Comparison of ENCODE assay signal across 24 mouse cellular contexts in the genomic region with DNA sequence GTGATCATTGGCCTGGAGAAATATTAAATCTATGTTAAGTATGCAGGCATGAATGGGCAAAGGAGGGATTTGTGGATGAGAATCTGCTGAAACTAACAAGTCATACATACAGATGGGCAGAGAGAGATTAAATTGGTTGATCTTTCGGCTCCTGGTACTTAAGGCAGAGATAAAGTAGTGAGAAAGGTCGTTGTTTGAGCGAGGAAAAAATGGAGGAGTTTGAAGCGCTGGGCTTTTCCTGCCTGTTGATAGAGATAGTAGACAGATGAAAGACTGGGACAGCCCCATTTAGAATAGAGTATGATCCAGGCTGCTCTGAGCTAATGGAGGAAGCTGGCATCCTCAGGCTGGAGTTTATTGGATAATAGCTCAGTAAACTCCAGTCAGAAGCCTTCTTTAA.
DNase-seq lines count a peak whose midpoint lies in the region; ATAC-seq and TF ChIP-seq lines count a peak whose summit lies in the region.
"Had no signal": no experiment of that assay in that cellular context is flagged by ENCODE, and none has a peak within 500 bp of the region (broad histone marks: within the 10 kb centered on the region; RNA-seq: fewer than 3 reads in every experiment).

No protein-coding gene starts in this region.

- H3K4me2 ChIP-seq in heart, embryonic 11.5 days: no peak overlapping the region
- H3K4me2 ChIP-seq in heart, postnatal 0 days (ENCODE audit: low read depth, low read length): no peak overlapping the region
- no peak overlapping the region for H3K4me2 ChIP-seq in liver, embryonic 16.5 days (ENCODE audit: low read depth, low read length)
- H3K4me2 ChIP-seq: embryonic facial prominence, embryonic 15.5 days; hindbrain, embryonic 13.5 days; kidney, embryonic 15.5 days; limb, embryonic 15.5 days had no signal

- no peak for TF ChIP-seq CTCF in heart, adult 2 months (IDR thresholded peaks at IDR 0.05)
- TF ChIP-seq CTCF in heart, postnatal 0 days (IDR thresholded peaks at IDR 0.05; ENCODE audit: low read depth): no peak

- intact Hi-C loops in heart, adult 2 months (cut with DNase I): no loop called here

- no peak overlapping the region for H3K4me3 ChIP-seq in heart, embryonic 11.5 days (ENCODE audit: low read depth, low read length)
- no peak overlapping the region for H3K4me3 ChIP-seq in heart, adult 2 months
- no peak overlapping the region for H3K4me3 ChIP-seq in heart, postnatal 0 days (ENCODE audit: low read depth, low read length)
- H3K4me3 ChIP-seq in liver, embryonic 16.5 days (ENCODE audit: low read depth, low read length): no peak overlapping the region
- H3K4me3 ChIP-seq: embryonic facial prominence, embryonic 15.5 days; hindbrain, embryonic 13.5 days; kidney, embryonic 15.5 days; limb, embryonic 15.5 days; megakaryocyte, embryonic 14.5 days had no signal

- H3K36me3 ChIP-seq in heart, embryonic 11.5 days (ENCODE audit: control insufficient read depth, insufficient read depth, low read length): peaks cover 6% of the 10 kb centered on the region; the same call in 1 of the 2 replicates
- no peaks in the 10 kb centered on the region; the same call in 1 of the 2 replicates for H3K36me3 ChIP-seq in heart, adult 2 months (ENCODE audit: control insufficient read depth, insufficient read depth, low read length)
- peaks cover 5% of the 10 kb centered on the region; the same call in 1 of the 2 replicates for H3K36me3 ChIP-seq in heart, postnatal 0 days (replicated peaks; ENCODE audit: control insufficient read depth, insufficient read depth, low read length)
- no peaks in the 10 kb centered on the region for H3K36me3 ChIP-seq in liver, embryonic 16.5 days (ENCODE audit: control insufficient read depth, insufficient read depth)

- no peaks in the 10 kb centered on the region; the same call in 1 of the 2 replicates for H3K79me2 ChIP-seq in heart, adult 2 months (replicated peaks; ENCODE audit: control insufficient read depth, insufficient read depth, low read length)

- peak overlapping the region; percentile 51; the same call in 1 of the 2 replicates for H3K27ac ChIP-seq in heart, embryonic 11.5 days (ENCODE audit: low read depth, low read length)
- H3K27ac ChIP-seq in heart, adult 2 months: no peak overlapping the region
- peak overlapping the region; percentile 39; the same call in 1 of the 2 replicates for H3K27ac ChIP-seq in heart, postnatal 0 days (ENCODE audit: low read depth)
- H3K27ac ChIP-seq in liver, embryonic 16.5 days (ENCODE audit: low read length): no peak overlapping the region
- H3K27ac ChIP-seq: embryonic facial prominence, embryonic 15.5 days; hindbrain, embryonic 13.5 days; kidney, embryonic 15.5 days; stomach, postnatal 0 days had no signal

- ATAC-seq in heart, embryonic 11.5 days (replicated peaks; ENCODE audit: insufficient number of reproducible peaks, low FRiP score, low TSS enrichment): no peak
- ATAC-seq in heart, postnatal 0 days (ENCODE audit: insufficient read depth, low read depth): no peak
- ATAC-seq in liver, embryonic 16.5 days (ENCODE audit: low read depth): peak; percentile 50
- ATAC-seq: forebrain, embryonic 16.5 days had no signal

- H3K4me1 ChIP-seq in heart, embryonic 11.5 days (ENCODE audit: control insufficient read depth, insufficient read depth, low read length): peaks cover 65% of the 10 kb centered on the region
- H3K4me1 ChIP-seq in heart, adult 2 months (ENCODE audit: control insufficient read depth, insufficient read depth, low read length): peaks cover 5% of the 10 kb centered on the region
- peaks cover 53% of the 10 kb centered on the region for H3K4me1 ChIP-seq in heart, postnatal 0 days (ENCODE audit: control insufficient read depth, insufficient read depth)
- peaks cover 13% of the 10 kb centered on the region for H3K4me1 ChIP-seq in liver, embryonic 16.5 days (ENCODE audit: control insufficient read depth, low read depth, low read length)

- no peaks in the 10 kb centered on the region for H3K27me3 ChIP-seq in heart, embryonic 11.5 days (ENCODE audit: control insufficient read depth, insufficient read depth, low read length)
- H3K27me3 ChIP-seq in heart, adult 2 months (ENCODE audit: control insufficient read depth, insufficient read depth, low read length): no peaks in the 10 kb centered on the region
- H3K27me3 ChIP-seq in heart, postnatal 0 days (ENCODE audit: control insufficient read depth, insufficient read depth, low read length): no peaks in the 10 kb centered on the region
- H3K27me3 ChIP-seq in liver, embryonic 16.5 days (ENCODE audit: control insufficient read depth, insufficient read depth, low read depth, low read length): no peaks in the 10 kb centered on the region
- H3K27me3 ChIP-seq: embryonic facial prominence, embryonic 15.5 days; hindbrain, embryonic 13.5 days; kidney, embryonic 15.5 days; limb, embryonic 15.5 days; megakaryocyte, embryonic 14.5 days had no signal

- H3K9me3 ChIP-seq in heart, embryonic 11.5 days (replicated peaks; ENCODE audit: control insufficient read depth, low read length): peaks cover 3% of the 10 kb centered on the region; the same call in 1 of the 2 replicates
- H3K9me3 ChIP-seq in heart, postnatal 0 days (replicated peaks; ENCODE audit: control insufficient read depth, low read length): no peaks in the 10 kb centered on the region
- H3K9me3 ChIP-seq in liver, embryonic 16.5 days (replicated peaks; ENCODE audit: control insufficient read depth, low read length): 0 out of 2 replicates have a peak, but pooled peaks cover 2% of the 10 kb centered on the region
- H3K9me3 ChIP-seq: embryonic facial prominence, embryonic 15.5 days; hindbrain, embryonic 13.5 days; kidney, embryonic 15.5 days; limb, embryonic 15.5 days had no signal

- no peak for TF ChIP-seq POLR2A in heart, adult 2 months (IDR thresholded peaks at IDR 0.05; ENCODE audit: insufficient read depth, low read depth, low read length)

- no peak for DNase-seq in heart, adult 2 months
- no peak for DNase-seq in heart, postnatal 0 days (ENCODE audit: low spot score)
- no peak for DNase-seq in heart, adult 8-10 months (ENCODE audit: low spot score)
- DNase-seq in c-Kit-positive CD71-positive TER-119-negative erythroid progenitor cells, embryonic 14.5 days (ENCODE audit: low read depth): peak; percentile 39
- DNase-seq in layer of hippocampus, postnatal 14 days (ENCODE audit: low spot score in 2 of 2): no peak
- DNase-seq: adrenal gland, postnatal 10 days; cerebellum, adult 9-10 months; gastrocnemius, postnatal 10 days; heart, adult 18-20 months; kidney, adult 11 months; kidney, postnatal 36 days; lung, postnatal 10 days; midbrain, embryonic 14.5 days; thymus, adult 2 months; thymus, postnatal 4 days had no signal

- WGBS in heart, embryonic 11.5 days (ENCODE audit: insufficient replicate concordance): 20% methylated on average over 4 of the region's 4 CpGs
- 50% methylated on average over 4 of the region's 4 CpGs for WGBS in heart, adult 2 months
- 24% methylated on average over 4 of the region's 4 CpGs for WGBS in heart, postnatal 0 days
- WGBS in liver, embryonic 16.5 days (ENCODE audit: insufficient replicate concordance): 17% methylated on average over 4 of the region's 4 CpGs

- TF ChIP-seq EP300 in heart, adult 2 months (IDR thresholded peaks at IDR 0.05; ENCODE audit: insufficient read depth, low read depth, low read length): no peak
- TF ChIP-seq EP300 in heart, postnatal 0 days (IDR thresholded peaks at IDR 0.05; ENCODE audit: low read depth): no peak

- no peak overlapping the region for H3K9ac ChIP-seq in heart, embryonic 11.5 days (ENCODE audit: low read depth, low read length)
- no peak overlapping the region for H3K9ac ChIP-seq in heart, adult 2 months (ENCODE audit: low read depth, low read length)
- H3K9ac ChIP-seq in heart, postnatal 0 days (replicated peaks; ENCODE audit: low read depth, low read length): no peak overlapping the region
- H3K9ac ChIP-seq in liver, embryonic 16.5 days (ENCODE audit: low read depth, low read length): no peak overlapping the region
- H3K9ac ChIP-seq: embryonic facial prominence, embryonic 15.5 days; hindbrain, embryonic 13.5 days; kidney, embryonic 15.5 days; limb, embryonic 15.5 days had no signal

Comparison
In these comparisons a context has a peak if more than half of its experiments do, and no peak if none do; other contexts are left out.
1. H3K27ac ChIP-seq: peak in heart, embryonic 11.5 days (single experiment) and heart, postnatal 0 days (single experiment); none in heart, adult 2 months (single experiment) and liver, embryonic 16.5 days (single experiment).